Mouse (Mus musculus) G1E-ER4 (cell line): ENCODE results near the gene Prr5l. TPM values are rescaled to one million over a fixed set of nuclear protein-coding genes. Genes with fewer than 3 reads are reported as not detected.

Source experiments
- GATA1 ChIP-seq: IDR thresholded peaks from one replicate; pipeline ENCODE4 v1.8.0; 2012; ENCODE audit warnings: low read length, inconsistent platforms
- polyA plus RNA-seq: library from polyadenylated mRNA; stranded (reverse); fragments of >175 nt; gene quantifications from 2 replicates; pipeline ENCODE4 v1.2.3, GENCODE M21; 2012

Gene Prr5l
- not detected in 2 replicates for polyA plus RNA-seq

DNA sequence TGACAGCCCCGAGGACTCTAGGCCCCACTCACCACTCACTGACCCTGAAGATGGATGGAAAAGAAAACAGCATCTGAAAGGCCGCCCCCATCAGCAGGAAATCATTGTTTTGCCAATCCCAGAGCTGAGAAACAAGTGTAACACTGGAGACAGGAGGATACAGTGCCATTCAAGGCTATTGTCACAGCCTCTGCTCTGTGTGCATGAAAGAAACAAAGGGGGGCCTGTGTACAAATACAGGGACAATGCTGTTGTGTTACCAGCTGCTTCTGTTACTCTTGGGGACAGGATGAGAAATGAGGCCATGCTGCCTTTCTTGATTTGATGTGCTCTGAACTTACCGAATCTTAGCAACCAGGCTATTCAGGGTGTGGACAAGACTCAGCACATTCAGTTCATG lies at the start of gene Prr5l:
Prr5l (minus strand) TSS at position 30 of the 400 bp plus-strand sequence.
- TF ChIP-seq GATA1: no peak

DNA sequence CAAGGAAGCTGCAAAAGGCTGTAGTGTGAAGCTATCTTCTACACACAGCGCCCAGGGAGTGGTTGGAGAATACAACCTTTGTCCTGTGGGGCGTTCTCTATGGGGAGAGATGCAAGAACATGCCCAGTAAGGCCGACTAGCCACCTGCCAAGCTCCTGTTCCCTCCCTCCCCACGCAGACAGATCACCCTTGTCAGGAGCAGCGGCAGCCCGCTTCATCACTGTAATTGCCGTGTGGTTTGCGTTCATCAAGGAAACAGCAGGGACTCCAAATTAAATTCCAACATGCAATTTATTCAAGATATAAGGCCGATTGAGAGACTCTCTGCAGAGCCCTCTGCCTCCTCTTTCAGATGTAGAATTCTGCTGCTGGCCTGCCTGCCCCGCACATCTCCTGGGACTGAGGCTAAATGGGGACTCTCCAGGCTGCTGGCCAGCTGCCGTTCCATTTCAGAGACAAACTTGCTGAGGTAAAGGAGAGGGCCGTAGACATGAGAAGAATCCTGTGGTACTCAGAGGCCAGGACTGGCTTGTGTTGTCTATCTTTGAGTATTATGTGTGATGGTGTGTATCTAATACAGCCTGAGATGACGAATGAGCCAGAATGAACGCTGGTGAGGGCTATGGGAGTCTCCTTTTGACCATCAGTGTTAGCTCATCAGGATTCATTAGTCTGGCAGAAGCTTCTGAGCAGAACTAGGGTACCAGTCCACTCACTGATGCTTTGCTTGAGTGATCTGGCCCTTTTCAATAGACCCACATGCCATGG lies 49.5 kb upstream of the Prr5l start:
- no peak for TF ChIP-seq GATA1

DNA sequence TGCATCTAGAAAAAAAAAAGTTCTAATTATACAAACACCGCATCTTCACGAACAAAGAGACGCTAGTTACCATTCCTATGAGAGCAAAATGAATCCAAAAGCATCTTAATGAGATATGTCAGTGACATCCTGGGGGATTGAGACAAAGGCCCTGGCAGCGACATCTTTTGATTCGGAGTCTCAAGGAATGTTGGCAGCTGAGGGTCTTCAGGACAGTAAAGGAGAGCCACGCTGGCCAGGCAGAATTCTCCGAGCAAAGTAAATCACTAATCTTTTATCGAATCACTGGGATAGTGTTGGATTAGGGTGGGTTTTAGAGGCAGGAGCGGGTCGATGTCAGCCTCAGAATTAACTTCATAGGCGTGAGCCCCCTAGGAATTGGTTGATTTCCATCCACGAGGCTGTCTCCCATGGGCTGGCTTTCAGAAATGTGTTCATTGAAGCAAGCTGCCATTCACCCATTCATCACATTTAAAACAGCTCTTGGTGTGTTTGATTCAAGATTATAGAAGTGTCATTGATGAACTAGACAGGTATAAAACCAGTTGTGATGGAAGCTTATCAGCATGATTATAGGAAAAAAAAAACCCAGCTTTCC lies 42.9 kb upstream of the Prr5l start:
- TF ChIP-seq GATA1: no peak

DNA sequence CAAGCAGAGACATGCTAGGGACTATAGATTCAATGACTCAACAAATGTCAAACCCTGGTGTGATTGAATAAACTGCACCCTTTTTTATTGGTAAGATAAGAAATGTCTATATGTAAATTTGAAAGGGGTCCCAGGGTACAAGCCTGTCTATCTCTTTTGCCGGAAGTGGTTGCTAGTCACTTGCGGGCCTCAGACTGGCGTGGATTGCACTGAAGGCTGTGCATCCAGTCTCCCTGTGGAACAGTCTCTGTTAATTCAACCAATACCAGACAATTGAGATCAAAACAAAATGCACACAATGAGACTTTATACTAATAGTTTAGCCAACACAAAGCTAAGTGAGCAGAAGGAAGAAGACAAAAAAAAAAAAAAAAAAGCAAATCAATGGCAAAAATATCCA lies 42.4 kb upstream of the Prr5l start:
- TF ChIP-seq GATA1: no peak

DNA sequence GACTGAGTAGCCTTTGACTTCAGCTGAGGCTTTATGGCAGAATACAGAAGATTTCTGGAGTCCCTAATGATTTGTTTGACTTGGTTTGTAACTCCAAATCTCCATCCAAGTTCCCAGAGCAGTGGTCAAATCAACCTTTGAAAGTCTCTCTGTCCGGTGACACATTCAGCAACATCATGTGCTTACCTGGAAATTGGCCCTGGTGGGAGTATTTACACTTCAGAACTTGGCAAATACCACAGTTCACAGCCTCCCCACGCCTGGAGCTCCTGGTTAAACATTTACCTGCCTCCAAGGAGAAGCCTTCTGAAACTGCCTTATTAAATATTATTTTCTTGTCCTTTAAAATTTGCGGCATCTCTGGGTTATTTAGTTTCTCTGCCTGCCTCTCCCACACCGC lies 40.4 kb upstream of the Prr5l start:
- no peak for TF ChIP-seq GATA1

DNA sequence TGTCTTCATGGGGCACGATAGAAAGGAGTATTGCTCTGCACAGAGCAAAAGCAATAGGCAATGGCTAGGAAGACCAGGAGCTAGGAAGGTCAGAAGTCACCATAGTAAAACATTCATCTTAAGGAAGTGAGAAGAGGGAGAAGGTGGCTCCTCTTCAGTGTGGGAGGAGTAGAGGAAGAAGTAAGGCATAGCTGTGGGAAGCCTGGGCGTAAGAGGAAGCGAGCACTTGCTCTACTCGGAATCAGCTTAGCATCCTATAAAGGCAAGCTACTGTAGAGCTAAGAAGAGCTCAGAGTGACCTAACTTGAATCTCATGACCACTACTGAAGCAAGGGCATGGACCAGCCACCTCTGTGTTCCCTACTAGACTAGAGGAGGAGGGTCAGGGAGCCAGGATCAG lies 39.5 kb upstream of the Prr5l start:
- no peak for TF ChIP-seq GATA1

DNA sequence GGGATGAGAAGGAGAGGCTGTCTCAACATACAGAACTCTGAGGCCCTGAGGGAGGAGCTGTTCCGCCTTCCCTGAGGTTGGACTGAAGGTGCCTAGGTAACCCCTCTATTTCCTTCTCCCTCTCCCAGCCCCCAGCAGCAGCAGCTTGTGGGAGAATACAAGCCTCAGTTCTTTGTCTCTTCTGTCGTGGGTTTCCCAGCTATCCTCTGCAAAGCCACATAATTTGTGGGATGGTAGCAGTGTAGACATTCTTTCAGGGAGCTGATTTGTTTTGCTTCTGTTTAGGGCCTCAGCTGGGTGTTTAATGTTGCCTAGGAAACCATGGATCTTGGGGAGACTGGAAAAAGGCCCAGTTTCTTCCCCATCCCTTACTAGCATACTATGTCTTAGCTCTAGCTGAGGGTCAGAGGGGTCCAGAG lies 37.3 kb upstream of the Prr5l start:
- TF ChIP-seq GATA1: no peak

DNA sequence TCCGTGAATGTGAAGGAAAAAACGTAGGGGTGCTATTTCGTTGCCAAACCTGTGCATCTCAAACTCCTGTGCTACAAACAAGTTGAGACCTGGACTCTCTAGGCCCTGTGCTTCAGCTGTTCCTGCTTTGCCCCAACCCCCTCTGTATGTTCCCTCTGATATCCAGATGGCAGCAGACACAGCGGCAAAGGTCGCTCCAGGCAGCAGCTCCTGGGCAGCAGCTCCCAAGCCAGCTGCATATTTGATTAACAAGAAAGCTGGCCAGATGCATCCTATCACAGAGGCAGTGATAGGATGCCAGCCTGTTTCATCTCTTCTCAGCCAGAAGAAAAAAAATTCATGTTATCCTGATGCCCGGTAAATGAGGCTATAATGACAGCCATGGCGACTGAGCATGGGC lies 35.7 kb upstream of the Prr5l start:
- TF ChIP-seq GATA1: no peak

DNA sequence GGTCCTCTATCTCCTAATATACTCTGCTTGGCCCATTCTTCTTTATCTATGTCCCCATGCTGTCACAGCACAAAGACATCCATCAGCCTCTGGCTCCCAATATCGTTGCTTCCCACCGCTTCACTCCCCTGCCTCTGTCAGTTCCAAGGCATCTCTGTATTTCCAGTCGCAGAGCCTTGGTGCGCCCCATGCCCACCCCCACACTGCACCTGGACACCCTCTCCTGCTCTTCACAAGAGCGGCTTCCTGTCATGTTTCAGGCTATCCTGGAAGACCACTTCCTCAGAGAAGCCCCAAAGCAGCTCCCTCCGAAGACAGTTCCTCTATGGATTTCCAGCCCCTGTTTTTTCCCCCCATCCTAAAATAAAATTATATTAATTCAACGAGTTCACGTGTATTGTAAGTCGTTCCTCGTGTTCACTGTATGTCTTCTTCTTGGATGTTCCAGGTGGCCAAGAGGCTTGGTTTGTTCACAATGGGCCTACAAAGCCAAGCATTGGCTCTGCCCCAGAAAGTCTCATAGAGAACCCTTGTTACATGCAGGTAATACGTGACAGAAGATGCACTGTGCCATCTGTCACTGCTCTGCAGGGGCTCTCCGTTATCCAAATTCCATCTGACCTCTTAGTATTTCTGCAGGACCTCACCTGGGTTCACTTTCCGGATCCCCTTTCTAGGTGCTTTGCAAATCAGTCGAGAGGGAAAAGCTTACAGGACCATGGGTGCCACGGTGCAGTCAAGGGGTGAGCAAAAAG lies 26.7 kb upstream of the Prr5l start:
- TF ChIP-seq GATA1: no peak

DNA sequence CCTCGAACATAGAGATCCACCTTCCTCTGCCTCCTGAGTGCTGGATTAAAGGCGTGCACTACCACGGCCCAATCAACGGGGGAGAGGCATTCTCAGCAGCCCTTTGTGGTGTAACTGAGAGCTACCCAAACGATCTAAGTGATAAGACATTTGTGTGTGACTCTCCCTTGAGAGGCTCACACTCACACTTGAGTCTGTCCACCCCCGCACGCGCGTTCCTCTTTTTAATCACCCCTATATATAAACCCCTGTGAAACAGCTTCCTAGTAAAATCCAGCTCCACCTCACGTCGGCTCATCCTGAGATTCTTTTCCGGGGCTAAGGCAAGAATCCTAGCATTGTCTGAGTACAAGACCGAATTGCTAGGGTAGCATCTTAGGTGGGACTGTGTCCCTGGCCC lies 25.9 kb upstream of the Prr5l start:
- no peak for TF ChIP-seq GATA1

DNA sequence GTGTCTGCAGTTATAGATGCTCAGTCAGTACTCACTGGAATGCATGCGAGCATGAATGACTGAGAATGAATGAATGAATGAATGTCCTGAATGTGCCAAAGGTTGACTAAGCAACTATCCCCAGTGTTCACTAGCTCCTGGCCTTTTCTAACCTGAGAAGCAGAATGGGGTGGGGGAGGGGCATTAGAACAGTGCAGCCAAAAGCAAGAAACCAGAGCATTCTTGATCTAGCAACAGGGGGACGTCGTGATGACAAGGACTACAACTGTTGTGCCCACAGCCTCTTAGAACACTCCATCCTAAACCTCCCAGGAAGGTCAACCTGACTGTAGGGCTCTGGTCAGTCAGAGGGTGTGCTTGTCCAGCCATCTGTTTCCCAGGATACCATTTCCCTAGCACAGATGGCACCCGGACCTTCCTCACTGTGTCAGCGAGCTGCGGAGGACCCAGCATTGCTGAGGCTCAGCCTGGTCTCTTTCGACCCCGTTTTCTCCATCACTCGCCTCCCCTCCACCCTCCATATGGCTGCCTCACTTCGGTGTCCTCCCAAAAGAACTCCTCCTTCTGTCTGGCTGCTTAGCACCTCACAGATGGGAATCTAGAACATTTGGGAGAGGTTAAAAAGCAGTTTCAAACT lies 24.7 kb upstream of the Prr5l start:
- no peak for TF ChIP-seq GATA1

DNA sequence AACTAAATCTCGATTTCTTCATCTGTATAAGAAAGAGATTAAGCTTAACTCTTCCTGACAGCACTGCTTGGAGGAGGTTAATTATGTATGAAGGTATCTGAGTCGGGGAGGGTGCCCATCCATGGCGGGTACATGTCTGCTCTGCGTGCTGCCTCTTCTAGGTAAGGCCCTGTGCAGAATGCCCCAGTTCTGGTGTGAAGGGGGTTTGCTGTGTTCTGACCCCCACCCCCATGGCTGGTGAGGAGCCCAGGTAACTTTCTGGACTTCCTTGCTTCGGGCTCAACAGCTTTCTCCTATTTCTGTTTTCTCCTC lies 23.5 kb upstream of the Prr5l start:
- TF ChIP-seq GATA1: no peak

DNA sequence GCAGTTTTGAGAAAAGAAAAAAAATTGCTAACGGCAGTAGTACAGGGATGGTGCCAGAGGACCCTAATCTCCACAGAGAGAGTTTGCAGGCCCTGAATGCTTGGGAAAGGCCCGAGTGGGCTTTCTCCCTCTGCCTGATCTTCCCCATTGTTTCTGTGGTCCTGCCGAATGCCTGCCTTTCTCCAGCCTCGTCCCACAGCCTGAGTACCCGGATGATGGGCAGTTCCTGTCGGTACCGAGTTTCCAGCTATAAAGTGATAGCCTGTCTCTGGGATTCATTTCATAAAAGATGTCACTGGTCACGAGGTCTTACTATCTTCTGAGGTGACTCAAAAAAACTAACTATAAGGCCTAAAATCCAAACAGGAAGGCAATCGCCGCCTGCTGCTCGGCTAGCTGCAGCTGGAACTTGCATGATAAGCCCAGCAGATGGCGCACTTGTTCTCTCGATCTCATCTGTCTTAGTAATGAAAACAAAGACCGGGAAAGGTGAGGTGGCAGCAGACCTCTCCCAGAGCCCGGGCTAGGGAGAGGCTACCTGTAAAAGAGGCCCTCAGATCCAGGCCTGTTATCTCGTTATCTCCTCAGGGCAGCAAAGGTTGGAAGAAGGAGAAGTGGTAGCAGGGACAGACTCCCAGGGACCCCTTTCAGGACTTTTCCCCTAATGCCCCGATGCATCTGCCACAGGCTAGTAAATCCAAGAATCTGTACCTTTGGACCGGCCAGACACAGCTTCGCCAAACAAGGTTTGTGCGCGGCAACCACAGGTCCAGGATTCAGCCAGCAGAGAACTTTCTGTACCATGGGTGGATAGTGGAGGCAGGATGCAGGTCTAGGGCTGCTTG lies 22.9 kb upstream of the Prr5l start:
- no peak for TF ChIP-seq GATA1

DNA sequence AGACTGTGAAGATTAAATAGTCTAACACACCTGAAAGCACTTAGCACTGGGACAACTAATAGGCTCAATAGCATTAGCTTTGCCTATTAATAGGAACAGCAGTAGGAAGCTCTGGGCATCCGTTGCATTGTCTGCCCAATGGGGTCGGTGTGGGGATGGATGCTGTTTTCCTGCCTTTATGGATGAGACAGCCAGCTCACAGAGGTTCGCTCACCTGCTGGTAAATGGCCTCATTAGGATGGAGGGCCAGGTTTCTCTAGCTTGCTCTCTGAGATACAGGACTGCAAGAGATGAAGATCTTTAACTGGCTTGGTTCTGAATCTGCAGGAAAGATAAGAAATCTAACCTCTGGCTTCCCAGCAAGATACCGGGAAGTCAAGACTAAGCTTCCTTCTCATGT lies 19.4 kb upstream of the Prr5l start:
- TF ChIP-seq GATA1: no peak
